Mouse (Mus musculus): ENCODE results near the gene Rtn1. TPM values are rescaled to one million over a fixed set of nuclear protein-coding genes. Genes with fewer than 3 reads are reported as not detected.

Rtn1 gene
- polyA plus RNA-seq, 1 experiment = 0.02 TPM

- no peaks in the 10 kb centered on the region for H3K9me3 ChIP-seq (ENCODE audit: control insufficient read depth, low read length)
- H3K36me3 ChIP-seq (ENCODE audit: control insufficient read depth) = no peaks in the 10 kb centered on the region
- H3K4me1 ChIP-seq (ENCODE audit: control insufficient read depth) = no peaks in the 10 kb centered on the region
- TF ChIP-seq GATA1 (IDR thresholded peaks at IDR 0.05; ENCODE audit: low read length) = no peak
- no peak overlapping the region for H3K4me3 ChIP-seq (replicated peaks)
- H3K27me3 ChIP-seq (ENCODE audit: control insufficient read depth) = peaks cover 25% of the 10 kb centered on the region
Measured at GRCm38 (mm10) chr12:72232826-72233790, 175.7 kb downstream of the Rtn1 start.

- Histone ChIP-seq H3K36me3 (ENCODE audit: control insufficient read depth) (no peaks in the 10 kb centered on the region), H3K4me1 (ENCODE audit: control insufficient read depth) (no peaks in the 10 kb centered on the region), H3K27me3 (ENCODE audit: control insufficient read depth) (peaks cover 16% of the 10 kb centered on the region), H3K4me3 (replicated peaks) (no peak overlapping the region), H3K9me3 (ENCODE audit: control insufficient read depth, low read length) (no peaks in the 10 kb centered on the region)
- TF ChIP-seq TAL1 (IDR thresholded peaks at IDR 0.05; ENCODE audit: low read length) = no peak
- no peak for TF ChIP-seq GATA1 (IDR thresholded peaks at IDR 0.05; ENCODE audit: low read length)
Measured at GRCm38 (mm10) chr12:72232176-72232575, 176.7 kb downstream of the Rtn1 start.

- H3K27me3 ChIP-seq (ENCODE audit: control insufficient read depth) = no peaks in the 10 kb centered on the region
- H3K9me3 ChIP-seq (ENCODE audit: control insufficient read depth, low read length) = no peaks in the 10 kb centered on the region
- no peaks in the 10 kb centered on the region for H3K4me1 ChIP-seq (ENCODE audit: control insufficient read depth)
- no peak overlapping the region for H3K4me3 ChIP-seq (replicated peaks)
- TF ChIP-seq GATA1 (IDR thresholded peaks at IDR 0.05; ENCODE audit: low read length) = no peak
- no peak for TF ChIP-seq TAL1 (IDR thresholded peaks at IDR 0.05; ENCODE audit: low read length)
- no peaks in the 10 kb centered on the region for H3K36me3 ChIP-seq (ENCODE audit: control insufficient read depth)
Measured at GRCm38 (mm10) chr12:72229451-72230196, 179.2 kb downstream of the Rtn1 start.

GRCm38 (mm10) chr12:72227731-72228130, 181.1 kb downstream of the Rtn1 start:
- Histone ChIP-seq H3K4me3 (replicated peaks) (no peak overlapping the region), H3K36me3 (ENCODE audit: control insufficient read depth) (no peaks in the 10 kb centered on the region), H3K4me1 (ENCODE audit: control insufficient read depth) (no peaks in the 10 kb centered on the region), H3K9me3 (ENCODE audit: control insufficient read depth, low read length) (peaks cover 4% of the 10 kb centered on the region; the same call in 1 of the 2 replicates), H3K27me3 (ENCODE audit: control insufficient read depth) (no peaks in the 10 kb centered on the region)
- TF ChIP-seq TAL1 (IDR thresholded peaks at IDR 0.05; ENCODE audit: low read length) (no peak), GATA1 (IDR thresholded peaks at IDR 0.05; ENCODE audit: low read length) (no peak)

GRCm38 (mm10) chr12:72225371-72225770, 183.5 kb downstream of the Rtn1 start:
- H3K4me1 ChIP-seq (ENCODE audit: control insufficient read depth) = no peaks in the 10 kb centered on the region
- peaks cover 4% of the 10 kb centered on the region; the same call in 1 of the 2 replicates for H3K9me3 ChIP-seq (ENCODE audit: control insufficient read depth, low read length)
- no peaks in the 10 kb centered on the region for H3K36me3 ChIP-seq (ENCODE audit: control insufficient read depth)
- H3K4me3 ChIP-seq (replicated peaks) = no peak overlapping the region
- no peaks in the 10 kb centered on the region for H3K27me3 ChIP-seq (ENCODE audit: control insufficient read depth)
- no peak for TF ChIP-seq TAL1 (IDR thresholded peaks at IDR 0.05; ENCODE audit: low read length)
- no peak for TF ChIP-seq GATA1 (IDR thresholded peaks at IDR 0.05; ENCODE audit: low read length)

GRCm38 (mm10) chr12:72223557-72224102, 185.2 kb downstream of the Rtn1 start:
- no peaks in the 10 kb centered on the region for H3K36me3 ChIP-seq (ENCODE audit: control insufficient read depth)
- H3K9me3 ChIP-seq (ENCODE audit: control insufficient read depth, low read length) = peaks cover 4% of the 10 kb centered on the region; the same call in 1 of the 2 replicates
- H3K4me1 ChIP-seq (ENCODE audit: control insufficient read depth) = no peaks in the 10 kb centered on the region
- H3K27me3 ChIP-seq (ENCODE audit: control insufficient read depth) = no peaks in the 10 kb centered on the region
- no peak overlapping the region for H3K4me3 ChIP-seq (replicated peaks)
- TF ChIP-seq TAL1 (IDR thresholded peaks at IDR 0.05; ENCODE audit: low read length) (no peak), GATA1 (IDR thresholded peaks at IDR 0.05; ENCODE audit: low read length) (no peak)

GRCm38 (mm10) chr12:72213554-72213953, 195.3 kb downstream of the Rtn1 start:
- no peaks in the 10 kb centered on the region for H3K36me3 ChIP-seq (ENCODE audit: control insufficient read depth)

GRCm38 (mm10) chr12:72200828-72201227, 208.0 kb downstream of the Rtn1 start:
- Histone ChIP-seq H3K36me3 (ENCODE audit: control insufficient read depth) (no peaks in the 10 kb centered on the region), H3K4me3 (replicated peaks) (no peak overlapping the region), H3K4me1 (ENCODE audit: control insufficient read depth) (no peaks in the 10 kb centered on the region), H3K9me3 (ENCODE audit: control insufficient read depth, low read length) (peaks cover 8% of the 10 kb centered on the region; the same call in 1 of the 2 replicates), H3K27me3 (ENCODE audit: control insufficient read depth) (no peaks in the 10 kb centered on the region)
- no peak for TF ChIP-seq TAL1 (IDR thresholded peaks at IDR 0.05; ENCODE audit: low read length)
- TF ChIP-seq GATA1 (IDR thresholded peaks at IDR 0.05; ENCODE audit: low read length) = no peak

More at GRCm38 (mm10) chr12:72213554-72213953, 195.3 kb downstream of the Rtn1 start:
- TF ChIP-seq GATA1 (IDR thresholded peaks at IDR 0.05; ENCODE audit: low read length) (no peak), TAL1 (IDR thresholded peaks at IDR 0.05; ENCODE audit: low read length) (no peak)
- no peaks in the 10 kb centered on the region for H3K4me1 ChIP-seq (ENCODE audit: control insufficient read depth)
- peaks cover 2% of the 10 kb centered on the region for H3K9me3 ChIP-seq (ENCODE audit: control insufficient read depth, low read length)
- no peaks in the 10 kb centered on the region for H3K27me3 ChIP-seq (ENCODE audit: control insufficient read depth)
- no peak overlapping the region for H3K4me3 ChIP-seq (replicated peaks)
